Mouse (Mus musculus): Measurements from ENCODE around the gene Wdr20rt. TPM values are rescaled to one million over a fixed set of nuclear protein-coding genes. Genes with fewer than 3 reads are reported as not detected.

Gene Wdr20rt
- polyA plus RNA-seq (2014; fragmentation: Nextera tagmentation; extraction: Ambion mirVana) = not detected in 2 replicates

GRCm38 (mm10) chr12:65225467-65225945, at the start of gene Wdr20rt:
Wdr20rt (plus strand) TSS chr12:65225517.
- Histone ChIP-seq H3K36me3 (ENCODE audit: control insufficient read depth, insufficient read depth, low read length) (no peaks in the 10 kb centered on the region), H3K9me3 (ENCODE audit: control insufficient read depth, low read length) (0 out of 2 replicates have a peak, but pooled peaks cover 7% of the 10 kb centered on the region), H3K4me1 (ENCODE audit: control insufficient read depth in 2 of 2, insufficient read depth in 2 of 2, low read length in 2 of 2) (no peaks in the 10 kb centered on the region), H3K27ac (replicated peaks in 1 of 2; ENCODE audit: control insufficient read depth in 1 of 2, insufficient read depth in 1 of 2, low read depth in 2 of 2, low read length in 2 of 2) (no peak within 1 kb of the TSS), H3K4me2 (ENCODE audit: low read length) (no peak within 1 kb of the TSS), H3K4me3 (ENCODE audit: control insufficient read depth in 1 of 2, insufficient read depth in 1 of 2, low read depth in 1 of 2, low read length in 2 of 2) (no peak within 1 kb of the TSS), H3K27me3 (ENCODE audit: control insufficient read depth, insufficient read depth, low read length) (no peaks in the 10 kb centered on the region), H3K9ac (ENCODE audit: low read length) (no peak within 1 kb of the TSS)
- WGBS = 92% methylated on average over 22 of the region's 22 CpGs
- ATAC-seq (ENCODE audit: insufficient number of reproducible peaks, insufficient read depth, low FRiP score, low read depth) = no peak

GRCm38 (mm10) chr12:65187365-65187764, 38.0 kb upstream of the Wdr20rt start:
- Histone ChIP-seq H3K9ac (ENCODE audit: low read length) (no peak overlapping the region), H3K4me3 (ENCODE audit: control insufficient read depth in 1 of 2, insufficient read depth in 1 of 2, low read depth in 1 of 2, low read length in 2 of 2) (no peak overlapping the region), H3K27me3 (ENCODE audit: control insufficient read depth, insufficient read depth, low read length) (no peaks in the 10 kb centered on the region), H3K9me3 (ENCODE audit: control insufficient read depth, low read length) (no peaks in the 10 kb centered on the region), H3K36me3 (ENCODE audit: control insufficient read depth, insufficient read depth, low read length) (no peaks in the 10 kb centered on the region), H3K4me1 (ENCODE audit: control insufficient read depth in 2 of 2, insufficient read depth in 2 of 2, low read length in 2 of 2) (no peaks in the 10 kb centered on the region), H3K27ac (replicated peaks in 1 of 2; ENCODE audit: control insufficient read depth in 1 of 2, insufficient read depth in 1 of 2, low read depth in 2 of 2, low read length in 2 of 2) (no peak overlapping the region), H3K4me2 (ENCODE audit: low read length) (no peak overlapping the region)
- no peak for ATAC-seq (ENCODE audit: insufficient number of reproducible peaks, insufficient read depth, low FRiP score, low read depth)
- WGBS = 49% methylated on average over 3 of the region's 3 CpGs

- no peak for ATAC-seq (ENCODE audit: insufficient number of reproducible peaks, insufficient read depth, low FRiP score, low read depth)
- Histone ChIP-seq H3K27ac (replicated peaks in 1 of 2; ENCODE audit: control insufficient read depth in 1 of 2, insufficient read depth in 1 of 2, low read depth in 2 of 2, low read length in 2 of 2) (no peak overlapping the region), H3K36me3 (ENCODE audit: control insufficient read depth, insufficient read depth, low read length) (no peaks in the 10 kb centered on the region), H3K9me3 (ENCODE audit: control insufficient read depth, low read length) (no peaks in the 10 kb centered on the region), H3K4me1 (ENCODE audit: control insufficient read depth in 2 of 2, insufficient read depth in 2 of 2, low read length in 2 of 2) (no peaks in the 10 kb centered on the region), H3K4me3 (ENCODE audit: control insufficient read depth in 1 of 2, insufficient read depth in 1 of 2, low read depth in 1 of 2, low read length in 2 of 2) (no peak overlapping the region), H3K4me2 (ENCODE audit: low read length) (no peak overlapping the region), H3K9ac (ENCODE audit: low read length) (no peak overlapping the region), H3K27me3 (ENCODE audit: control insufficient read depth, insufficient read depth, low read length) (no peaks in the 10 kb centered on the region)
- 69% methylated on average over 2 of the region's 2 CpGs for WGBS
These were observed 36.1 kb upstream of the Wdr20rt start for GRCm38 (mm10) chr12:65189213-65189612.

GRCm38 (mm10) chr12:65194003-65194530, 31.2 kb upstream of the Wdr20rt start:
- no peak for ATAC-seq (ENCODE audit: insufficient number of reproducible peaks, insufficient read depth, low FRiP score, low read depth)
- H3K36me3 ChIP-seq (ENCODE audit: control insufficient read depth, insufficient read depth, low read length) = no peaks in the 10 kb centered on the region
- WGBS = 53% methylated on average over 5 of the region's 5 CpGs
- H3K9me3 ChIP-seq (ENCODE audit: control insufficient read depth, low read length) = no peaks in the 10 kb centered on the region
- H3K9ac ChIP-seq (ENCODE audit: low read length) = no peak overlapping the region
- no peaks in the 10 kb centered on the region for H3K27me3 ChIP-seq (ENCODE audit: control insufficient read depth, insufficient read depth, low read length)
- H3K4me3 ChIP-seq (ENCODE audit: control insufficient read depth in 1 of 2, insufficient read depth in 1 of 2, low read depth in 1 of 2, low read length in 2 of 2) = no peak overlapping the region
- H3K4me1 ChIP-seq (ENCODE audit: control insufficient read depth in 2 of 2, insufficient read depth in 2 of 2, low read length in 2 of 2) = no peaks in the 10 kb centered on the region
- no peak overlapping the region for H3K27ac ChIP-seq (replicated peaks in 1 of 2; ENCODE audit: control insufficient read depth in 1 of 2, insufficient read depth in 1 of 2, low read depth in 2 of 2, low read length in 2 of 2)
- H3K4me2 ChIP-seq (ENCODE audit: low read length) = no peak overlapping the region

- 90% methylated on average over 2 of the region's 2 CpGs for WGBS
- Histone ChIP-seq H3K36me3 (ENCODE audit: control insufficient read depth, insufficient read depth, low read length) (no peaks in the 10 kb centered on the region), H3K4me1 (ENCODE audit: control insufficient read depth in 2 of 2, insufficient read depth in 2 of 2, low read length in 2 of 2) (no peaks in the 10 kb centered on the region), H3K9me3 (ENCODE audit: control insufficient read depth, low read length) (no peaks in the 10 kb centered on the region), H3K4me3 (ENCODE audit: control insufficient read depth in 1 of 2, insufficient read depth in 1 of 2, low read depth in 1 of 2, low read length in 2 of 2) (no peak overlapping the region), H3K27me3 (ENCODE audit: control insufficient read depth, insufficient read depth, low read length) (no peaks in the 10 kb centered on the region), H3K9ac (ENCODE audit: low read length) (no peak overlapping the region), H3K27ac (replicated peaks in 1 of 2; ENCODE audit: control insufficient read depth in 1 of 2, insufficient read depth in 1 of 2, low read depth in 2 of 2, low read length in 2 of 2) (no peak overlapping the region), H3K4me2 (ENCODE audit: low read length) (no peak overlapping the region)
- no peak for ATAC-seq (ENCODE audit: insufficient number of reproducible peaks, insufficient read depth, low FRiP score, low read depth)
These were observed 23.5 kb upstream of the Wdr20rt start for GRCm38 (mm10) chr12:65201812-65202211.

GRCm38 (mm10) chr12:65206431-65206830, 18.9 kb upstream of the Wdr20rt start:
- Histone ChIP-seq H3K4me2 (ENCODE audit: low read length) (no peak overlapping the region), H3K27ac (replicated peaks in 1 of 2; ENCODE audit: control insufficient read depth in 1 of 2, insufficient read depth in 1 of 2, low read depth in 2 of 2, low read length in 2 of 2) (no peak overlapping the region), H3K36me3 (ENCODE audit: control insufficient read depth, insufficient read depth, low read length) (no peaks in the 10 kb centered on the region), H3K27me3 (ENCODE audit: control insufficient read depth, insufficient read depth, low read length) (no peaks in the 10 kb centered on the region), H3K4me3 (ENCODE audit: control insufficient read depth in 1 of 2, insufficient read depth in 1 of 2, low read depth in 1 of 2, low read length in 2 of 2) (no peak overlapping the region), H3K4me1 (ENCODE audit: control insufficient read depth in 2 of 2, insufficient read depth in 2 of 2, low read length in 2 of 2) (no peaks in the 10 kb centered on the region), H3K9me3 (ENCODE audit: control insufficient read depth, low read length) (peaks cover 3% of the 10 kb centered on the region; the same call in 1 of the 2 replicates), H3K9ac (ENCODE audit: low read length) (no peak overlapping the region)
- 48% methylated on average over 1 of the region's 1 CpGs for WGBS
- ATAC-seq (ENCODE audit: insufficient number of reproducible peaks, insufficient read depth, low FRiP score, low read depth) = no peak

GRCm38 (mm10) chr12:65216404-65216840, 8.9 kb upstream of the Wdr20rt start:
- 79% methylated on average over 6 of the region's 6 CpGs for WGBS
- Histone ChIP-seq H3K27me3 (ENCODE audit: control insufficient read depth, insufficient read depth, low read length) (no peaks in the 10 kb centered on the region), H3K27ac (replicated peaks in 1 of 2; ENCODE audit: control insufficient read depth in 1 of 2, insufficient read depth in 1 of 2, low read depth in 2 of 2, low read length in 2 of 2) (no peak overlapping the region), H3K36me3 (ENCODE audit: control insufficient read depth, insufficient read depth, low read length) (no peaks in the 10 kb centered on the region), H3K4me3 (ENCODE audit: control insufficient read depth in 1 of 2, insufficient read depth in 1 of 2, low read depth in 1 of 2, low read length in 2 of 2) (no peak overlapping the region), H3K9me3 (ENCODE audit: control insufficient read depth, low read length) (no peaks in the 10 kb centered on the region), H3K9ac (ENCODE audit: low read length) (no peak overlapping the region), H3K4me1 (ENCODE audit: control insufficient read depth in 2 of 2, insufficient read depth in 2 of 2, low read length in 2 of 2) (no peaks in the 10 kb centered on the region), H3K4me2 (ENCODE audit: low read length) (no peak overlapping the region)
- ATAC-seq (ENCODE audit: insufficient number of reproducible peaks, insufficient read depth, low FRiP score, low read depth) = no peak

- no peak overlapping the region for H3K4me2 ChIP-seq (ENCODE audit: low read length)
- no peak for ATAC-seq (ENCODE audit: insufficient number of reproducible peaks, insufficient read depth, low FRiP score, low read depth)
- H3K27me3 ChIP-seq (ENCODE audit: control insufficient read depth, insufficient read depth, low read length) = no peaks in the 10 kb centered on the region
- 0 out of 2 replicates have a peak, but pooled peaks cover 7% of the 10 kb centered on the region for H3K9me3 ChIP-seq (ENCODE audit: control insufficient read depth, low read length)
- WGBS = 82% methylated on average over 6 of the region's 6 CpGs
- no peak overlapping the region for H3K9ac ChIP-seq (ENCODE audit: low read length)
- H3K36me3 ChIP-seq (ENCODE audit: control insufficient read depth, insufficient read depth, low read length) = no peaks in the 10 kb centered on the region
- H3K27ac ChIP-seq (replicated peaks in 1 of 2; ENCODE audit: control insufficient read depth in 1 of 2, insufficient read depth in 1 of 2, low read depth in 2 of 2, low read length in 2 of 2) = no peak overlapping the region
- H3K4me3 ChIP-seq (ENCODE audit: control insufficient read depth in 1 of 2, insufficient read depth in 1 of 2, low read depth in 1 of 2, low read length in 2 of 2) = no peak overlapping the region
- no peaks in the 10 kb centered on the region for H3K4me1 ChIP-seq (ENCODE audit: control insufficient read depth in 2 of 2, insufficient read depth in 2 of 2, low read length in 2 of 2)
These were observed 3.3 kb downstream of the Wdr20rt start for GRCm38 (mm10) chr12:65228628-65229027.
